Mouse (Mus musculus) limb, embryonic 14.5 days (tissue): ENCODE results near the gene Pmpca. TPM values are rescaled to one million over a fixed set of nuclear protein-coding genes. Genes with fewer than 3 reads are reported as not detected.

ENCODE experiments used
- ATAC-seq: fragments of 200-750 bp; cut with Nextera tagmentation; 2 replicates; pipeline ENCODE4 v1.8.0; 2017; ENCODE audit warnings: low read depth, moderate number of reproducible peaks, moderate TSS enrichment; ENCODE audit not compliant: low FRiP score
- DNase-seq: peaks from one replicate; pipeline ENCODE4 v3.0.0-alpha.2; 2015; ENCODE audit warnings: low spot score
- H3K27ac ChIP-seq: fragments of 300-500 bp; sonication (generic); replicated peaks from 2 replicates; pipeline ENCODE4 v1.5.1; 2014; ENCODE audit warnings: low read depth, mild to moderate bottlenecking, low read length, moderate library complexity, mixed read lengths
- H3K27me3 ChIP-seq: fragments of 300-500 bp; sonication (generic); 2 replicates; pipeline ENCODE4 v1.6.1; 2014; ENCODE audit warnings: low read length, mixed read lengths; ENCODE audit not compliant: control insufficient read depth, insufficient read depth
- H3K36me3 ChIP-seq: fragments of 300-500 bp; sonication (generic); 2 replicates; pipeline ENCODE4 v1.6.1; 2014; ENCODE audit warnings: mild to moderate bottlenecking, low read length, moderate library complexity, mixed read lengths; ENCODE audit not compliant: control insufficient read depth, insufficient read depth
- H3K4me1 ChIP-seq: fragments of 300-500 bp; sonication (generic); 2 replicates; pipeline ENCODE4 v1.6.1; 2014; ENCODE audit warnings: antibody characterized with exemption, low read length, mixed read lengths; ENCODE audit not compliant: control insufficient read depth, insufficient read depth
- H3K4me2 ChIP-seq: fragments of 300-500 bp; sonication (generic); replicated peaks from 2 replicates; pipeline ENCODE4 v1.6.1; 2014; ENCODE audit warnings: low read depth, mild to moderate bottlenecking, low read length, moderate library complexity; ENCODE audit not compliant: severe bottlenecking
- H3K4me3 ChIP-seq: fragments of 300-500 bp; sonication (generic); replicated peaks from 2 replicates; pipeline ENCODE4 v1.5.1; 2014; ENCODE audit warnings: low read length
- H3K9ac ChIP-seq: fragments of 300-500 bp; sonication (generic); 2 replicates; pipeline ENCODE4 v1.6.1; 2014; ENCODE audit warnings: mild to moderate bottlenecking, low read depth, low read length, moderate library complexity; ENCODE audit not compliant: severe bottlenecking
- H3K9me3 ChIP-seq: fragments of 300-500 bp; sonication (generic); 2 replicates; pipeline ENCODE4 v1.6.1; 2016; ENCODE audit warnings: low read length; ENCODE audit not compliant: control insufficient read depth
- POLR2A ChIP-seq: fragments of 200-500 bp; IDR thresholded peaks from 2 replicates; pipeline ENCODE4 v1.8.0; 2012; ENCODE audit warnings: inconsistent platforms, mild to moderate bottlenecking, moderate library complexity, borderline replicate concordance; ENCODE audit not compliant: insufficient read depth, insufficient read length; ENCODE audit errors: extremely low read depth
- WGBS: fragments of 180-500 bp; shearing (Covaris S2); extraction: QIAGEN DNeasy Blood & Tissue Kit; methylation state at CpG from one replicate; pipeline ENCODE4 v1.1.7; 2014; 5-methylcytosine and 5-hydroxymethylcytosine counted together
- polyA plus RNA-seq, 2 experiments: library from polyadenylated mRNA; depleted of rRNA in 1 of 2; stranded (reverse) in 1 of 2; unstranded in 1 of 2; fragments of >200 nt; fragmentation: Nextera tagmentation in 1 of 2; extraction: Ambion mirVana in 1 of 2; gene quantifications; 2 replicates each; pipeline versions ENCODE4 v1.2.1 to v1.2.3; 2012 to 2014

Pmpca gene
- polyA plus RNA-seq, 2 experiments = 72.3 to 106 TPM

GRCm38 (mm10) chr2:26444946-26445665, 56.0 kb downstream of the Pmpca start, which contains the start of gene Sec16a:
Sec16a (minus strand) TSS chr2:26445216.
- H3K4me1 ChIP-seq = peaks cover 21% of the 10 kb centered on the region
- peak within 1 kb of the TSS; percentile 85 for H3K27ac ChIP-seq
- no peaks in the 10 kb centered on the region for H3K9me3 ChIP-seq
- WGBS = under 1% methylated on average over 54 of the region's 61 CpGs
- peak within 1 kb of the TSS; percentile 91 for H3K9ac ChIP-seq
- H3K4me2 ChIP-seq = peak within 1 kb of the TSS; percentile 83
- peak; percentile 99 for DNase-seq
- H3K27me3 ChIP-seq = no peaks in the 10 kb centered on the region
- H3K36me3 ChIP-seq = peaks cover 18% of the 10 kb centered on the region
- H3K4me3 ChIP-seq = peak within 1 kb of the TSS; percentile 91
- ATAC-seq = peak; percentile 94
- peak; percentile 78; the same call in 1 of the 2 replicates for TF ChIP-seq POLR2A

- H3K9me3 ChIP-seq = no peaks in the 10 kb centered on the region
- under 1% methylated on average over 43 of the region's 44 CpGs for WGBS
- H3K4me1 ChIP-seq = peaks cover 21% of the 10 kb centered on the region
- peaks cover 10% of the 10 kb centered on the region for H3K36me3 ChIP-seq
- ATAC-seq = peak; percentile 87
- no peak for TF ChIP-seq POLR2A
- peak overlapping the region; percentile 66 for H3K9ac ChIP-seq
- peak overlapping the region; percentile 72 for H3K27ac ChIP-seq
- no peaks in the 10 kb centered on the region for H3K27me3 ChIP-seq
- peak overlapping the region; percentile 91 for H3K4me3 ChIP-seq
- peak; percentile 94 for DNase-seq
- peak overlapping the region; percentile 74 for H3K4me2 ChIP-seq
Observed at GRCm38 (mm10) chr2:26445666-26446445, 56.7 kb downstream of the Pmpca start.

- Histone ChIP-seq H3K4me2 (peak overlapping the region; percentile 74), H3K9ac (peak overlapping the region; percentile 66), H3K27ac (no peak overlapping the region), H3K4me3 (peak overlapping the region; percentile 91), H3K9me3 (no peaks in the 10 kb centered on the region), H3K27me3 (no peaks in the 10 kb centered on the region), H3K36me3 (peaks cover 2% of the 10 kb centered on the region), H3K4me1 (peaks cover 21% of the 10 kb centered on the region)
- WGBS = 68% methylated on average over 4 of the region's 4 CpGs
- DNase-seq (no peak), ATAC-seq (no peak)
- no peak for TF ChIP-seq POLR2A
Observed at GRCm38 (mm10) chr2:26446671-26447070, 57.5 kb downstream of the Pmpca start.

Other genes starting within 250 kb of the Pmpca start
- 0.03 TPM in 2 replicates for gene Lhx3, start 181.1 kb upstream of the Pmpca start, polyA plus RNA-seq (2012; rRNA removed)
- not detected in 2 replicates for gene Lhx3, start 181.1 kb upstream of the Pmpca start, polyA plus RNA-seq (2014; fragmentation: Nextera tagmentation; extraction: Ambion mirVana)
- gene Qsox2, start 151.8 kb upstream of the Pmpca start, polyA plus RNA-seq (2012; rRNA removed) = 22.4 and 25.3 TPM in 2 replicates
- gene Qsox2, start 151.8 kb upstream of the Pmpca start, polyA plus RNA-seq (2014; fragmentation: Nextera tagmentation; extraction: Ambion mirVana) = 16.1 and 18.0 TPM in 2 replicates
- 0.26 and 0.32 TPM in 2 replicates for gene Ccdc187, start 94.8 kb upstream of the Pmpca start, polyA plus RNA-seq (2012; rRNA removed)
- gene Ccdc187, start 94.8 kb upstream of the Pmpca start, polyA plus RNA-seq (2014; fragmentation: Nextera tagmentation; extraction: Ambion mirVana) = 0.03 and 0.06 TPM in 2 replicates
- gene Gpsm1, start 73.8 kb upstream of the Pmpca start, polyA plus RNA-seq (2012; rRNA removed) = 78.4 and 103 TPM in 2 replicates
- 31.0 and 37.6 TPM in 2 replicates for gene Gpsm1, start 73.8 kb upstream of the Pmpca start, polyA plus RNA-seq (2014; fragmentation: Nextera tagmentation; extraction: Ambion mirVana)
- gene Dnlz, start 37.2 kb upstream of the Pmpca start, polyA plus RNA-seq (2012; rRNA removed) = 28.2 and 33.8 TPM in 2 replicates
- gene Dnlz, start 37.2 kb upstream of the Pmpca start, polyA plus RNA-seq (2014; fragmentation: Nextera tagmentation; extraction: Ambion mirVana) = 30.5 and 31.1 TPM in 2 replicates
- gene Card9, start 28.4 kb upstream of the Pmpca start, polyA plus RNA-seq (2012; rRNA removed) = 4.1 and 5.6 TPM in 2 replicates
- 1.2 and 1.4 TPM in 2 replicates for gene Card9, start 28.4 kb upstream of the Pmpca start, polyA plus RNA-seq (2014; fragmentation: Nextera tagmentation; extraction: Ambion mirVana)
- gene Snapc4, start 8.7 kb upstream of the Pmpca start, polyA plus RNA-seq (2012; rRNA removed) = 53.2 and 61.3 TPM in 2 replicates
- gene Snapc4, start 8.7 kb upstream of the Pmpca start, polyA plus RNA-seq (2014; fragmentation: Nextera tagmentation; extraction: Ambion mirVana) = 22.7 and 30.5 TPM in 2 replicates
- 217 and 222 TPM in 2 replicates for gene Entr1, start within 50 bp of the Pmpca start, polyA plus RNA-seq (2012; rRNA removed)
- 120 and 124 TPM in 2 replicates for gene Entr1, start within 50 bp of the Pmpca start, polyA plus RNA-seq (2014; fragmentation: Nextera tagmentation; extraction: Ambion mirVana)
- gene Inpp5e, start 19.9 kb downstream of the Pmpca start, polyA plus RNA-seq (2012; rRNA removed) = 36.7 and 43.2 TPM in 2 replicates
- 16.4 and 20.1 TPM in 2 replicates for gene Inpp5e, start 19.9 kb downstream of the Pmpca start, polyA plus RNA-seq (2014; fragmentation: Nextera tagmentation; extraction: Ambion mirVana)
- gene Sec16a, start 55.9 kb downstream of the Pmpca start, polyA plus RNA-seq (2012; rRNA removed) = 62.5 and 73.3 TPM in 2 replicates
- 47.1 and 47.6 TPM in 2 replicates for gene Sec16a, start 55.9 kb downstream of the Pmpca start, polyA plus RNA-seq (2014; fragmentation: Nextera tagmentation; extraction: Ambion mirVana)
- 28.1 and 40.2 TPM in 2 replicates for gene Notch1, start 127.3 kb downstream of the Pmpca start, polyA plus RNA-seq (2012; rRNA removed)
- gene Notch1, start 127.3 kb downstream of the Pmpca start, polyA plus RNA-seq (2014; fragmentation: Nextera tagmentation; extraction: Ambion mirVana) = 44.5 and 47.0 TPM in 2 replicates
- 262 and 311 TPM in 2 replicates for gene Egfl7, start 190.7 kb downstream of the Pmpca start, polyA plus RNA-seq (2012; rRNA removed)
- gene Egfl7, start 190.7 kb downstream of the Pmpca start, polyA plus RNA-seq (2014; fragmentation: Nextera tagmentation; extraction: Ambion mirVana) = 104 and 108 TPM in 2 replicates
- gene Gm20532, start 197.3 kb downstream of the Pmpca start, polyA plus RNA-seq (2012; rRNA removed) = not detected in 2 replicates
- gene Gm20532, start 197.3 kb downstream of the Pmpca start, polyA plus RNA-seq (2014; fragmentation: Nextera tagmentation; extraction: Ambion mirVana) = not detected in 2 replicates
- gene Agpat2, start 215.1 kb downstream of the Pmpca start, polyA plus RNA-seq (2012; rRNA removed) = 27.8 and 35.1 TPM in 2 replicates
- 24.1 and 28.9 TPM in 2 replicates for gene Agpat2, start 215.1 kb downstream of the Pmpca start, polyA plus RNA-seq (2014; fragmentation: Nextera tagmentation; extraction: Ambion mirVana)
- gene Fam69b, start 239.1 kb downstream of the Pmpca start, polyA plus RNA-seq (2012; rRNA removed) = 42.2 and 62.8 TPM in 2 replicates
- gene Fam69b, start 239.1 kb downstream of the Pmpca start, polyA plus RNA-seq (2014; fragmentation: Nextera tagmentation; extraction: Ambion mirVana) = 47.5 and 54.2 TPM in 2 replicates